Mouse (Mus musculus): ENCODE measurements around the gene Ccdc69.

Gene Ccdc69

GRCm38 (mm10) chr11:55036601-55037000, 41.3 kb downstream of the Ccdc69 start:
- DNase-seq (ENCODE audit: low spot score), result no peak

- peak; percentile 67 for DNase-seq (ENCODE audit: low spot score)
These were observed 44.8 kb downstream of the Ccdc69 start, which contains the start of gene Anxa6 for GRCm38 (mm10) chr11:55033040-55033660. Gene Anxa6 (minus strand): TSS chr11:55033445.

- no peak for DNase-seq (ENCODE audit: low spot score)
These were observed 45.6 kb downstream of the Ccdc69 start for GRCm38 (mm10) chr11:55032286-55032685.

GRCm38 (mm10) chr11:55031991-55032280, 46.0 kb downstream of the Ccdc69 start:
- DNase-seq (ENCODE audit: low spot score), result no peak

GRCm38 (mm10) chr11:55031211-55031990, 46.5 kb downstream of the Ccdc69 start:
- no peak for DNase-seq (ENCODE audit: low spot score)

- DNase-seq (ENCODE audit: low spot score), result no peak
These were observed 49.4 kb downstream of the Ccdc69 start for GRCm38 (mm10) chr11:55028509-55028908.

- DNase-seq (ENCODE audit: low spot score), result no peak
These were observed 50.6 kb downstream of the Ccdc69 start for GRCm38 (mm10) chr11:55027204-55027855.

- DNase-seq (ENCODE audit: low spot score), result no peak
These were observed 52.0 kb downstream of the Ccdc69 start for GRCm38 (mm10) chr11:55025896-55026295.

GRCm38 (mm10) chr11:55023583-55023982, 54.3 kb downstream of the Ccdc69 start:
- DNase-seq (ENCODE audit: low spot score), result no peak

GRCm38 (mm10) chr11:55023049-55023564, 54.8 kb downstream of the Ccdc69 start:
- peak; percentile 25 for DNase-seq (ENCODE audit: low spot score)

GRCm38 (mm10) chr11:55022508-55022907, 55.4 kb downstream of the Ccdc69 start:
- no peak for DNase-seq (ENCODE audit: low spot score)

- no peak for DNase-seq (ENCODE audit: low spot score)
These were observed 56.1 kb downstream of the Ccdc69 start for GRCm38 (mm10) chr11:55021859-55022258.

- DNase-seq (ENCODE audit: low spot score), result no peak
These were observed 56.5 kb downstream of the Ccdc69 start for GRCm38 (mm10) chr11:55021458-55021857.

GRCm38 (mm10) chr11:55019711-55020110, 58.2 kb downstream of the Ccdc69 start:
- DNase-seq (ENCODE audit: low spot score), result no peak

GRCm38 (mm10) chr11:55018034-55018433, 59.9 kb downstream of the Ccdc69 start:
- DNase-seq (ENCODE audit: low spot score), result no peak

GRCm38 (mm10) chr11:55017201-55017600, 60.7 kb downstream of the Ccdc69 start:
- no peak for DNase-seq (ENCODE audit: low spot score)

GRCm38 (mm10) chr11:55016758-55017157, 61.2 kb downstream of the Ccdc69 start:
- no peak for DNase-seq (ENCODE audit: low spot score)

GRCm38 (mm10) chr11:55015831-55016241, 62.1 kb downstream of the Ccdc69 start:
- DNase-seq (ENCODE audit: low spot score), result no peak

- DNase-seq (ENCODE audit: low spot score), result no peak
These were observed 62.7 kb downstream of the Ccdc69 start for GRCm38 (mm10) chr11:55015264-55015663.

GRCm38 (mm10) chr11:55013802-55014201, 64.1 kb downstream of the Ccdc69 start:
- DNase-seq (ENCODE audit: low spot score), result no peak

GRCm38 (mm10) chr11:55012551-55013521, 65.1 kb downstream of the Ccdc69 start:
- no peak for DNase-seq (ENCODE audit: low spot score)

GRCm38 (mm10) chr11:55011440-55011839, 66.5 kb downstream of the Ccdc69 start:
- no peak for DNase-seq (ENCODE audit: low spot score)
